Mouse (Mus musculus): Measurements from ENCODE around the gene Tmem106a.

Gene Tmem106a

DNA sequence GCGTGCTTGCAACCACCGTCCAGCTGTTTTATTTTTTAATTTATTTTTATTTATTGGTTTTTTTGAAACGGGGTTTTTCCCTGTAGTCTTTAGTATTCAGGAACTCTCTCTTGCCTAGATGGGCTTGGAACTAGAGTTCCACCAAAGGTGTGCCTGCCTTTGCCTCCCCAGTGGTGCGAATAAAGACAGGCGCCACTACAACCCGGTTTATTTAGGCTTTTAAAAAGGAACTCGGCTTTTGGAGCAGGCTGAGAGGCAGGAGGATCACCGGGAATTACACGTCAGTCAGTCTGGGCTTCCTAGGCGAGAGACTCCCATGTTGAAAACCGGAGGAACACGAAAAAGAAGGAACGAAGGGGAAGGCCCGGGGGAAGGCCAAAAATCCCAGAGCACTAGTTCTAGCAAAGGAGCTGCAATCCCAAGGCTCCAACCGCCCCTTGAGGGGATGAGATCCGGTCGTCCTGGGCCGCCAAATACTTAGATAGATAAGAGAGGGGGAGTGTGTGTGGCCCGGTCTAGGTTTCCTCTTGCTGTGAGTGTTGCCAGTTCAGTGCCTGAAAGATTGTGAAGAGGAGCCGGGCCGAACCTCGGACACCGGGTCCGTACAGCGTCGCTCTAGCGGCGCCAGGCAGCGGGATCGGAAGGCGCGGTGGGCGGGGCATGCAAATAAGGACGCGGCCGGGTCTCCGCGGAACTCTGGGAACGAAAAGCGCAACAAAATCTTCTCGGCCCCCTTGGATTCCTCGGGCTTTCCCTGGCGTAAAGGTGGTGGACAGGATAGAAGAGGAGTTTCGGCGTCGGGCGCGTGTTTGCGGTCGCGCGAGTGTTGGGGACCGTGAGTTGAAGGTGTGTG lies 59.0 kb downstream of the Tmem106a start:
- peak; percentile 78 for DNase-seq (ENCODE audit: extremely low spot score, low spot score)
